Mouse (Mus musculus) kidney, embryonic 15.5 days (tissue): ENCODE measurements around the gene Mvb12b. TPM values are rescaled to one million over a fixed set of nuclear protein-coding genes. Genes with fewer than 3 reads are reported as not detected.

Experiments
- ATAC-seq: fragments of 200-750 bp; cut with Nextera tagmentation; replicated peaks from 2 replicates; pipeline ENCODE4 v1.8.0; 2017; ENCODE audit warnings: moderate TSS enrichment; ENCODE audit not compliant: low FRiP score
- H3K27ac ChIP-seq: fragments of 300-500 bp; sonication (generic); 2 replicates; pipeline ENCODE4 v1.5.1; 2015; ENCODE audit warnings: mild to moderate bottlenecking, inconsistent platforms
- H3K27me3 ChIP-seq: fragments of 300-500 bp; sonication (generic); 2 replicates; pipeline ENCODE4 v1.6.1; 2015; ENCODE audit warnings: inconsistent platforms
- H3K36me3 ChIP-seq: fragments of 300-500 bp; sonication (generic); 2 replicates; pipeline ENCODE4 v1.6.1; 2015; ENCODE audit warnings: inconsistent platforms
- H3K4me1 ChIP-seq: fragments of 300-500 bp; sonication (generic); 2 replicates; pipeline ENCODE4 v1.6.1; 2015; ENCODE audit warnings: inconsistent platforms
- H3K4me2 ChIP-seq: fragments of 300-500 bp; sonication (generic); 2 replicates; pipeline ENCODE4 v1.6.1; 2015; ENCODE audit warnings: moderate library complexity, mild to moderate bottlenecking, inconsistent platforms
- H3K4me3 ChIP-seq: fragments of 300-500 bp; sonication (generic); replicated peaks from 2 replicates; pipeline ENCODE4 v1.5.1; 2015; ENCODE audit warnings: mild to moderate bottlenecking, inconsistent platforms
- H3K9ac ChIP-seq: fragments of 300-500 bp; sonication (generic); 2 replicates; pipeline ENCODE4 v1.6.1; 2015; ENCODE audit warnings: mild to moderate bottlenecking, inconsistent platforms
- H3K9me3 ChIP-seq: fragments of 300-500 bp; sonication (generic); replicated peaks from 2 replicates; pipeline ENCODE4 v1.6.1; 2016; ENCODE audit warnings: inconsistent platforms
- WGBS: fragments of 180-500 bp; shearing (Covaris S2); methylation state at CpG from one replicate; pipeline ENCODE4 v1.1.7; 2015; ENCODE audit warnings: mixed read lengths; 5-methylcytosine and 5-hydroxymethylcytosine counted together
- polyA plus RNA-seq: library from polyadenylated mRNA; unstranded; fragments of >200 nt; fragmentation: Nextera tagmentation; extraction: Ambion mirVana; gene quantifications from 2 replicates; pipeline ENCODE4 v1.2.1, GENCODE M21; 2015

Mvb12b gene
- polyA plus RNA-seq, 1 experiment from 2014 or later = 18.4 TPM

GRCm38 (mm10) chr2:33786064-33786463 lies 101.7 kb downstream of the Mvb12b start:
- Histone ChIP-seq H3K9me3 (no peaks in the 10 kb centered on the region), H3K4me1 (peaks cover 30% of the 10 kb centered on the region), H3K27me3 (no peaks in the 10 kb centered on the region), H3K9ac (no peak overlapping the region), H3K4me2 (no peak overlapping the region), H3K36me3 (peaks cover 6% of the 10 kb centered on the region; the same call in 1 of the 2 replicates), H3K4me3 (no peak overlapping the region), H3K27ac (no peak overlapping the region)
- no peak for ATAC-seq
- WGBS = 89% methylated on average over 6 of the region's 6 CpGs

DNA sequence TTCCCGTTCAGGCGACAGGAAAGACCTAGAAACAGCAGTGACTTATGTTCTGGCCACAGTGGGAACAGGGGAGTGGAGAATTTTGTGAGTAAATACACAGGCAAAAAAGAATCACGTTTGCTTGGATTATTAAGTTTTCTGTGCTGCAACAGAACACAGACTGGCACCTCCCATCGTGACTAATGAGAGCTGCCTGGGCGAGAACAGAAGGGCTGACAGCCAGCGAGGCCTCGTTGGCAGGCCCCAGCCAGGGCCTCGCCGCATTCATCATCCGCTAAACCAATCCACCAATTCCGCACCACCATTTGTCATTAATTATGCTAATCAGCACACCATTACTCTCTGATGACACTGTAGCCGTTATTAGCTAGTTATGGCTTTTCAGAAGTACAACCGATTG lies 102.2 kb downstream of the Mvb12b start:
- Histone ChIP-seq H3K4me3 (no peak overlapping the region), H3K36me3 (peaks cover 6% of the 10 kb centered on the region; the same call in 1 of the 2 replicates), H3K27me3 (no peaks in the 10 kb centered on the region), H3K9me3 (no peaks in the 10 kb centered on the region), H3K4me2 (no peak overlapping the region), H3K4me1 (peaks cover 26% of the 10 kb centered on the region), H3K27ac (no peak overlapping the region), H3K9ac (no peak overlapping the region)
- ATAC-seq = no peak
- 65% methylated on average over 13 of the region's 13 CpGs for WGBS

- H3K27me3 ChIP-seq = no peaks in the 10 kb centered on the region
- peaks cover 18% of the 10 kb centered on the region for H3K4me1 ChIP-seq
- no peak overlapping the region for H3K9ac ChIP-seq
- no peak overlapping the region for H3K27ac ChIP-seq
- WGBS = 86% methylated on average over 1 of the region's 1 CpGs
- peaks cover 8% of the 10 kb centered on the region for H3K36me3 ChIP-seq
- peaks cover under 1% of the 10 kb centered on the region; the same call in 1 of the 2 replicates for H3K9me3 ChIP-seq
- no peak overlapping the region for H3K4me2 ChIP-seq
- no peak overlapping the region for H3K4me3 ChIP-seq
- ATAC-seq = no peak
Observed at GRCm38 (mm10) chr2:33784721-33785120, 103.0 kb downstream of the Mvb12b start.

- H3K9me3 ChIP-seq = peaks cover 14% of the 10 kb centered on the region
- no peak overlapping the region for H3K4me3 ChIP-seq
- H3K27me3 ChIP-seq = no peaks in the 10 kb centered on the region
- no peak overlapping the region for H3K4me2 ChIP-seq
- H3K27ac ChIP-seq = no peak overlapping the region
- peaks cover 21% of the 10 kb centered on the region for H3K36me3 ChIP-seq
- no peak for ATAC-seq
- peaks cover 17% of the 10 kb centered on the region for H3K4me1 ChIP-seq
- H3K9ac ChIP-seq = no peak overlapping the region
- 85% methylated on average over 7 of the region's 7 CpGs for WGBS
Observed at GRCm38 (mm10) chr2:33783419-33783818, 104.3 kb downstream of the Mvb12b start.

- no peak overlapping the region for H3K4me2 ChIP-seq
Observed at GRCm38 (mm10) chr2:33781655-33782400, 105.9 kb downstream of the Mvb12b start.

DNA sequence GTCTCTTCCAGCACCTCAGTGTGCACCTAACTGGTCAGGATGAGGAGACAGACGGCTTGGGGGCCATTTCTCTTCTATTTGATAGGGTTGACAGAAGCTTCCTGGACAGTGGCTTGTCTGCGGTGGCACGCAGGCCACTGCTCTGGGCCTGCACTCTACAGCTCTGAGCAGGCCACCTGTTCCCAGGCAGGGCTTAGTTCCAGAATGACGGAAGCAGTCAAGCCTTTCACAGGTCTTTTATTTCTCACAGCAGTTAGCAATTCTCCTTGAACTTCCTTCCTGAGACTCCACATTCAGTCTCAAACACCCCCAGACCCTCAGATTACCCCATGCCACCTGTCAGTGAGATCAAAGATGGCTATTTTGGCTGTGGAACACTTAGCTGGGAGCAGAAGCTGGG lies 109.3 kb downstream of the Mvb12b start:
- no peak for ATAC-seq
- Histone ChIP-seq H3K27ac (no peak overlapping the region), H3K4me2 (no peak overlapping the region), H3K9ac (no peak overlapping the region), H3K4me1 (peaks cover 13% of the 10 kb centered on the region), H3K9me3 (peaks cover 32% of the 10 kb centered on the region), H3K4me3 (no peak overlapping the region), H3K27me3 (no peaks in the 10 kb centered on the region), H3K36me3 (peaks cover 44% of the 10 kb centered on the region)
- 100% methylated on average over 4 of the region's 4 CpGs for WGBS

More at GRCm38 (mm10) chr2:33781655-33782400, 105.9 kb downstream of the Mvb12b start:
- Histone ChIP-seq H3K27ac (no peak overlapping the region), H3K4me3 (no peak overlapping the region), H3K9me3 (peaks cover 30% of the 10 kb centered on the region), H3K9ac (no peak overlapping the region), H3K4me1 (peaks cover 17% of the 10 kb centered on the region), H3K36me3 (peaks cover 37% of the 10 kb centered on the region), H3K27me3 (no peaks in the 10 kb centered on the region)
- 45% methylated on average over 11 of the region's 11 CpGs for WGBS
- no peak for ATAC-seq

DNA sequence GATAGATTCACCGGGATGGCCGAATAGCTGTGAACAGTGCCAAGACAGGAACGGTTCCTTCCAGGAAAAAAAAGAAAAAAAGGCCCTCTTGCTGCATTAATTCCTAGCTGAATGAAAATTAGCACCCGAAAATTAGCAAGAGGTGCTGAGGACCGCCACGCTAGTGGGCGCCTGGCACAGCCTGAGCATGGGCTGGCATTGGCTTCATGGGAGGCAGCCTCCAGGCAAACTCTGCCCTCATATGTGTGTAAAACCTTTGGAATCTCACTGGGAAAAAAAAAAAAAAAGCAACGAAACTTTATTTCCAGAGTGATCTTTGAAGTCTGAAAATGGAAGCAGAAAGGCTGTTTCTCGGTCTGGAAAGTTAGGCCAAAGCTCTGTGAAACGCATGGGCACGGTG lies 110.7 kb downstream of the Mvb12b start:
- no peak overlapping the region for H3K27ac ChIP-seq
- no peak overlapping the region for H3K4me2 ChIP-seq
- peaks cover 32% of the 10 kb centered on the region for H3K9me3 ChIP-seq
- H3K36me3 ChIP-seq = peaks cover 43% of the 10 kb centered on the region
- H3K4me3 ChIP-seq = no peak overlapping the region
- WGBS = 96% methylated on average over 11 of the region's 11 CpGs
- no peaks in the 10 kb centered on the region for H3K27me3 ChIP-seq
- ATAC-seq = no peak
- no peak overlapping the region for H3K9ac ChIP-seq
- H3K4me1 ChIP-seq = peaks cover 17% of the 10 kb centered on the region

DNA sequence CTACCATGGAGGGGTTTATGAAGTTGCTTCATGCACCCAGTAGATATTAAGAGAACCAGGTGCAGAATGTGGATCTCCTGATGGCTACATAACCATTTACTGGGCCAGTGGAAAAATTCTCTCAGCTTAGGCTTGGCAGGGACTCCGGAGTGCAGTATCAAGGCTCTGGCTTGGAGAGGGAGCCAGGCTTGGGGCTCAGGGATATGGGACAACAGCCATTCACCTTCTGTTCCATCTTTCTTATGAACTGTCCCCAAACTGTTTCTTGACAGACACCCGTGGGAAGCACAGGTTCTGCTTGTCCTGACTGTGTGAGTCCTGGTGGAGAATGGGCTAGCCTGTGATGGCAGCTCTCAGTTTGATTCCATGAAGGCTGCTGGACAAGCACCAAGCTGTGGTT lies 112.9 kb downstream of the Mvb12b start:
- Histone ChIP-seq H3K27me3 (no peaks in the 10 kb centered on the region), H3K27ac (no peak overlapping the region), H3K9ac (no peak overlapping the region), H3K4me3 (no peak overlapping the region), H3K36me3 (peaks cover 42% of the 10 kb centered on the region), H3K9me3 (peaks cover 32% of the 10 kb centered on the region), H3K4me2 (no peak overlapping the region), H3K4me1 (peaks cover 9% of the 10 kb centered on the region; the same call in 1 of the 2 replicates)
- ATAC-seq = no peak
- 94% methylated on average over 2 of the region's 2 CpGs for WGBS

DNA sequence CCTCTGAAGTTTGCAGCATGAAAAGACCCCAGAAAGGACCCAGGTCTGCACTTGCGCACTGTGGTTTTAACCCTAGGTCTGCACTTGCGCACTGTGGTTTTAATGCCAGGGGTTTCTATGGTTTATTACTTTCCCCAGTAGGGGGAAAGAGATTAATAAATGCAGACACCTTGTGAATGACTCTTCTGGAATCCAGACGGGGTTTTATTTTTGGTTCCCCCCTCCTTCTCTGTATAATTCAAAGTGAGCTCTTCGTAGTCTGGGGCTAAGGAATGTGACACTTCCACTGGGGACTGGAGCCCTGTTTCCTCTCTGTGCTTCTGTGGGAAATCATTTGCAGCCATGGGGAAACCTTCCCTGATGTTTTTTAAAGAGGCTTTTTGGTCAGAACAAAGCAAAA lies 113.6 kb downstream of the Mvb12b start:
- Histone ChIP-seq H3K36me3 (peaks cover 34% of the 10 kb centered on the region), H3K9me3 (peaks cover 25% of the 10 kb centered on the region), H3K4me1 (peaks cover 9% of the 10 kb centered on the region; the same call in 1 of the 2 replicates), H3K27me3 (no peaks in the 10 kb centered on the region), H3K9ac (no peak overlapping the region), H3K27ac (no peak overlapping the region), H3K4me2 (no peak overlapping the region), H3K4me3 (no peak overlapping the region)
- ATAC-seq = no peak
- 56% methylated on average over 4 of the region's 4 CpGs for WGBS

DNA sequence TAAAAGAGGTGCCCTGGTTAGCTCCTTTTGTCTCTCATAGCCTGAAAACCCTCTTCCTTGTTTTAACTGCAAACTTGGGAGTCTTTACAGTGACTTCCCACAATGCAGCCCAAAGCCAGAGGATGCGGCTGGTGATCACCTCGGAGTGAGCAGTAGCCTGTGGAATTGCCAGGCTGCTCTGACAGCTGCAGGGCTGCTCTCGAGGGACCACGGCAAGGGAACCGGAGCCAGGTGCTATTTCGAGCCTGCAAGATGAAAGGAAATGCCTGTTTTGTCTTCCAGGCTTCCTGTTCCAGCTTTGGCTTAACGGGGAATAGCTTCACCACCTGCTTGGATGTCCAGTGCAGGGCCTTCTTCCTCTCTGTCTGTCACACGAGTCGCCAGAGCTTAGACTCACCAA lies 115.3 kb downstream of the Mvb12b start:
- peaks cover 8% of the 10 kb centered on the region for H3K9me3 ChIP-seq
- H3K4me2 ChIP-seq = no peak overlapping the region
- WGBS = 36% methylated on average over 9 of the region's 9 CpGs
- no peak overlapping the region for H3K9ac ChIP-seq
- peaks cover 9% of the 10 kb centered on the region; the same call in 1 of the 2 replicates for H3K4me1 ChIP-seq
- no peak overlapping the region for H3K27ac ChIP-seq
- no peak for ATAC-seq
- no peaks in the 10 kb centered on the region for H3K27me3 ChIP-seq
- peaks cover 18% of the 10 kb centered on the region for H3K36me3 ChIP-seq
- H3K4me3 ChIP-seq = no peak overlapping the region

DNA sequence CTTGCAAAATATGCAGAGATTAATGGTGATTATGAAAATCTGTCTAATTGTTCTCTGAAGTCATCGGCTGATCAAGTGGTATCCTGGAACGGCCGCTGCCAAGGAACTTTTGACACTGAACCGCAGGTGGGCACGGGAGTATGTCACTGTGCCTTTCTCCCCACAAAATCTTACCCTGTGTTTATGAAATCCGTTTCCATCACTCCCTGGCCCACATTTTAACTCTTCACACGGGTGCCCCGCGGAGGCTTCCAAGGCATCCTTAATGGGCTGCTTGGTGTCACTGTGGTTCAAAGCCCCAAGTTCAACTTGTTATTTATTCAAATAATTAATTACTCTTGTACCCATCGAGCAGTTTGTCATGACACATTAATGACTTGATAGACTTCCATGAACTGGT lies 116.4 kb downstream of the Mvb12b start:
- H3K4me1 ChIP-seq = peaks cover 9% of the 10 kb centered on the region; the same call in 1 of the 2 replicates
- no peak overlapping the region for H3K4me2 ChIP-seq
- no peaks in the 10 kb centered on the region for H3K27me3 ChIP-seq
- no peak overlapping the region for H3K4me3 ChIP-seq
- ATAC-seq = no peak
- no peak overlapping the region for H3K27ac ChIP-seq
- peaks cover 8% of the 10 kb centered on the region; the same call in 1 of the 2 replicates for H3K36me3 ChIP-seq
- 75% methylated on average over 10 of the region's 10 CpGs for WGBS
- H3K9me3 ChIP-seq = no peaks in the 10 kb centered on the region
- H3K9ac ChIP-seq = no peak overlapping the region

DNA sequence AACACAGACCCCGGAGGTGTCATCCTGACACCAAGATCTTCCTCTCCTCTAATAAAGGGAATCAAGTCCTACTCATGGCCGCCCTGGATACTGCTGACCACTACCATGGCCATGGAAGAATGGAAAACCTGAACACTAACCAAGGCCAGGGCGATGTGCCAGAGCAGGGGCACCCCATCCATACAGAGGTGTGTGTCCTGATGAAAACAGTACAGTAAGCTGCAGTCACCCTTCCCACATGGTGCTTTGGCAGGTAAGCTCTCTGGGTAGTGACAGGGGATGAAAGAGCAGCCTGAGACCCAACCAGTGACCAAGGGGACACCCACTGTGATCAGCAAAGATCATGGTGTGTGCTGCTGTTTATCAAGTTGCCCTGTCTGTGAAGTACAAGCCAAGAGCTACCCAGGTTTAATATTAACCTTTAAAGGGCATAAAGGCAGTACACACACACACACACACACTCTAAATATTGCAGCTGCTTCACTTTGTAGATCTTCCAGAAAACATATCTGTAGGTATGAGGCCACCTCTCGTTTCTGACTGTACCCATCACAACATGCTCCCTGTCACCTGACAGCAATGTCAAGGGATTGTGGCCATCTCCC lies 117.1 kb downstream of the Mvb12b start:
- Histone ChIP-seq H3K4me3 (no peak overlapping the region), H3K9me3 (no peaks in the 10 kb centered on the region), H3K27ac (no peak overlapping the region), H3K27me3 (no peaks in the 10 kb centered on the region), H3K9ac (no peak overlapping the region), H3K4me1 (peaks cover 9% of the 10 kb centered on the region; the same call in 1 of the 2 replicates), H3K36me3 (0 out of 2 replicates have a peak, but pooled peaks cover 7% of the 10 kb centered on the region), H3K4me2 (no peak overlapping the region)
- no peak for ATAC-seq
- WGBS = 90% methylated on average over 4 of the region's 4 CpGs
